Mouse (Mus musculus): ENCODE data around the gene Taldo1. TPM values are rescaled to one million over a fixed set of nuclear protein-coding genes. Genes with fewer than 3 reads are reported as not detected.

Gene Taldo1
- 100 to 1,000 TPM; 113 to 114 TPM for total RNA-seq (2021)

DNA sequence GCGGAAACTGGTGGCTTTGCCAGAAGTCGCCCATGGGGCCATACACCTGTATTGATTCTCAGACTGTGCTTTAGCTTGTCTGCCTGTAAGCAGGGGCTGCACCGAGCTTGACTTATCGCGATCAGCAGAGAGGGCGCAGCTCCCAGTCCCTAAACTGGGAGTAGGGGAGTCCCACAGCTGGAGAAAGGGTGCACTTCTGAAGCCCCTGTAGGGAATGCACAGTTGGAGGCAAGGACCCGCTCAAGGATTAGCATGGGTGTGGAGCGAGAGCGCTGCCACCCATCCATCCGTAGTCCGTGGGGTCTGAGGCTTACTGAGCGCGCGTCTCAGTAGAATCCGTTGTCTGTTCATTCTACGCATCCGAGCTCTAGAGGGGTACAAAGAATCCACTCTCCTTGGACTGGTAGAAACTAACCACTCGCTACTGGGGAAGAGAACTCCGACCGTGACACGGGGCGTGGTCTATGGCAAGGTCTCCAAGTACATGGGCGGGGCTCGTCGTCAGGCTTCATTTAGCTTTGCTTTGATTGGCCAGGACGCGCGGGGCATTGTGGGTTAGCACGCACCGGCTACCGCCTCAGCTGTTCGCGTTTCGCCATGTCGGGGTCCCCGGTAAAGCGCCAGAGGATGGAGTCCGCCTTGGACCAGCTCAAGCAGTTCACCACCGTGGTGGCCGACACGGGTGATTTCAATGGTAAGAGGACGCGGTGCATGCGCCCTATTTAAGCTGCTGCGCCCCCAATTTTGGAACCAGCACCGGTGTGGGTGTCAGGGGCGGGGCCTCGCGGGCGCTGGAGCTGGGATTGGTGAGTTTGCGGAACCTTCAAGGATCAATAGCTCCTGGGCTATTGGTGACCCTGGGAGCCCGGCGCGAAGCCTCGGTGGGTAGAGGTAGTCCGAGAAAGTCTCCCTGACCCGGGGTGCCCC, at the start of gene Taldo1:
TSS of gene Taldo1 (plus strand) at position 575 of the 927 bp plus-strand sequence.
- intact Hi-C loops (cut with DNase I) = no loop called here

DNA sequence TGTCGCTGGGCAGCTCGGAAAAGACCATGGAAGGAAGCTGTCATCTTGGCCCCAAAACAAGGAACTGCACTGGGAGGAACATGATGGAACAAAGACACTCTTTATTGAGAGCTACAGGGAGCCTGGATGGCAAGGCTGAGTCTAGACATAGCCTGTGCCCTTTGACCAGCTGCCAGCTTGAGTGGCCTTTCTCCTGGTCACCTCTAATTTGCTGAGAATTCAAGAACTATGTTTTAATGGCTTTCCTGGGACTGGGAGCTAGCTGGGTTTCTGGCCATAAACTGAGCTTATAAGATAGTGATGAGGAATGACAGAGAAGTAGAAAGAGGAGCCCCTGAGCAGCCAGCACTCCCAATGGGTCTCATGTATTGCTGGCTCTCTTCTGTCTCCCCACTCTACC, 48.8 kb upstream of the Taldo1 start:
- DNase-seq (ENCODE audit: extremely low spot score in 1 of 2, low spot score in 2 of 2) = no peak

More for the DNA sequence above, at the start of gene Taldo1:
- peak; percentile 94 to 98 for DNase-seq (ENCODE audit: extremely low spot score in 1 of 2, low spot score in 2 of 2)

GRCm38 (mm10) chr7:141343696-141344095, 48.3 kb upstream of the Taldo1 start:
- intact Hi-C loops (cut with DNase I) = no loop called here
- DNase-seq (ENCODE audit: extremely low spot score in 1 of 2, low spot score in 2 of 2) = no peak

More for the DNA sequence above, 48.8 kb upstream of the Taldo1 start:
- intact Hi-C loops (cut with DNase I) = no loop called here

GRCm38 (mm10) chr7:141344787-141345186, 47.2 kb upstream of the Taldo1 start:
- DNase-seq (ENCODE audit: extremely low spot score in 1 of 2, low spot score in 2 of 2) = no peak
- intact Hi-C loops (cut with DNase I) = no loop called here

- no peak for DNase-seq (ENCODE audit: extremely low spot score in 1 of 2, low spot score in 2 of 2)
- intact Hi-C loops (cut with DNase I) = no loop called here
Observed at GRCm38 (mm10) chr7:141351061-141351460, 40.9 kb upstream of the Taldo1 start.

- intact Hi-C loops (cut with DNase I) = no loop called here
- no peak for DNase-seq (ENCODE audit: extremely low spot score in 1 of 2, low spot score in 2 of 2)
Observed at GRCm38 (mm10) chr7:141355051-141355450, 36.9 kb upstream of the Taldo1 start.

- intact Hi-C loops (cut with DNase I) = no loop called here
- DNase-seq (ENCODE audit: extremely low spot score in 1 of 2, low spot score in 2 of 2) = peak in 1 of 2 experiments; percentile 59
Observed at GRCm38 (mm10) chr7:141355626-141356326, 36.2 kb upstream of the Taldo1 start.

GRCm38 (mm10) chr7:141356971-141357370, 35.0 kb upstream of the Taldo1 start:
- intact Hi-C loops (cut with DNase I) = no loop called here
- peak in 1 of 2 experiments; percentile 49 for DNase-seq (ENCODE audit: extremely low spot score in 1 of 2, low spot score in 2 of 2)

- intact Hi-C loops (cut with DNase I) = loop anchor here (5.0 kb wide), 1 partner anchor 94 kb away; the partner anchor contains the start of gene Irf7
- peak in 1 of 2 experiments; percentile 38 for DNase-seq (ENCODE audit: extremely low spot score in 1 of 2, low spot score in 2 of 2)
Observed at GRCm38 (mm10) chr7:141361510-141361909, 30.5 kb upstream of the Taldo1 start.

DNA sequence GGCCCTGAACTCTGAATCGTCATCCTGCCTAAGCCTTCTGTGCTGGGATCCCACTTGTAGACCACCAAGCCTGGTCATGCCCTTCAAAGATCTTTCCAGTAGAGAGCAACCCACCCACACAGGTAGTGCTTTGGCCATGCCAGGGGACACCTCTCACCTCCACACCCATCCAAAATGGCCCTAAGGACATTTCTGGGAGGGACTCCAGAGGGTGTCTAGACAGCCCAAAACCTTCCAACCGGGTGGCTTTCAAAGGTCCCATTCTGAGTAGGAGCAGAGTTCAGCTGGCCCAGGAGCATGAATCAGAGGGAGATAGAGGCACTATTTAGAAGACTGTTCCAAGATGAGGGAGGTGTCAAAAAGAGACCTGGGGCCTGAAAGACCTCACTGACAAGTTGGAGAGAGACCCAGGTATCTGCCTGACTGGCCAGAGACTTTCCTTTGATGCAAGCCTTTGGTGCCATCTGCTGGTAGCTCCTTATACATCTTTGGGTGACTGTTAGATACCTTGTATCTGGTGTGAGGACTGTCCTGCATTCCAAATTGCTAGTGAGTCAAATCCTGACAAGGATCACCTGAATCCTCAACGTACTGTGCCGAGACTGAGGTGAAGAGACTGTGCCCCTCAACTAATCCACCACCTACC, 28.8 kb upstream of the Taldo1 start:
- intact Hi-C loops (cut with DNase I) = loop anchor here (5.0 kb wide), 1 partner anchor 96 kb away; the partner anchor contains the start of gene Irf7
- DNase-seq (ENCODE audit: extremely low spot score in 1 of 2, low spot score in 2 of 2) = peak; percentile 69 to 72

- DNase-seq (ENCODE audit: extremely low spot score in 1 of 2, low spot score in 2 of 2) = no peak
- intact Hi-C loops (cut with DNase I) = loop anchor here (5.0 kb wide), 1 partner anchor 96 kb away; the partner anchor contains the start of gene Irf7
Observed at GRCm38 (mm10) chr7:141363752-141364125, 28.3 kb upstream of the Taldo1 start.

GRCm38 (mm10) chr7:141364349-141365048, 27.5 kb upstream of the Taldo1 start:
- DNase-seq (ENCODE audit: extremely low spot score in 1 of 2, low spot score in 2 of 2) = no peak
- intact Hi-C loops (cut with DNase I) = loop anchor here (5.0 kb wide), 1 partner anchor 97 kb away; the partner anchor contains the start of gene Irf7

DNA sequence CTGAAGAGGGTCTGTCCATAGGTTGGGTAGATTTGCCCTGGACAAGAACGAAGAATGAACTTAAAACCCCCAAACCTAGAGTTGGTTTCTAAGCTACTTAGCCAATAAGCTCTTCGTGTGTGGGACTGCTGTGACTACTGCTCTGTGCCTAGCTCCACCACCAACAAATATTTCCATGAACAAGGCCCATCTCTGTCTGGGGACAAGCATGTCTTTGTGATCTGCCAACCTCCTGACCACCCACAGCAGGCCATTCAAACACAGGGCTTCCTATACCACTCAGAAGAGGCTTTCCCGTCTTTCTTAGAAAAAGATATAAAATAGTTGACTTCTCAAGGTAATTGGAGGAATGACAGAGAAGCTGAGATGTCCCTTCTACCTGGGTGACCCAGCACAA, 27.0 kb upstream of the Taldo1 start:
- DNase-seq (ENCODE audit: extremely low spot score in 1 of 2, low spot score in 2 of 2) = no peak
- intact Hi-C loops (cut with DNase I) = no loop called here

GRCm38 (mm10) chr7:141367358-141367757, 24.6 kb upstream of the Taldo1 start:
- no peak for DNase-seq (ENCODE audit: extremely low spot score in 1 of 2, low spot score in 2 of 2)
- intact Hi-C loops (cut with DNase I) = no loop called here

DNA sequence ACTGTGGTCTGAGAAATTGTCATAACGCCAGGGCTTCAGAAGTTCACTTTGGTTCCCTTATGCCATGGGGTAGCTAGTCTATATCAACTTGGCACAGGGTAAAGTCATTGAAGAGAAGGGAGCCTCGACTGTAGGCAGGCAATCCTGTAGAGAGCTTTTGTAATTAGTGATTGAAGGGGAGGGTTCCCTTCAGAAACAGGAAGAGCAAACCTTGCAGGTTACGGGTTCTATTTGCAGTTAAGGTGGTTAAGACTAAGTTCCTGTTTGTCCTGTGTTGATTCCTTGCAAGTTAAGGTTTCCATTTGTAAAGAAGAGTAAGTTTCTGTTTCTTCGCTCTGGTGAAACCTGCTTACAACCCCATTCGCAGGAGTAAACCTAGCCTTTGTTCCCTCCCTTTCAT, 22.1 kb upstream of the Taldo1 start:
- intact Hi-C loops (cut with DNase I) = no loop called here
- no peak for DNase-seq (ENCODE audit: extremely low spot score in 1 of 2, low spot score in 2 of 2)

DNA sequence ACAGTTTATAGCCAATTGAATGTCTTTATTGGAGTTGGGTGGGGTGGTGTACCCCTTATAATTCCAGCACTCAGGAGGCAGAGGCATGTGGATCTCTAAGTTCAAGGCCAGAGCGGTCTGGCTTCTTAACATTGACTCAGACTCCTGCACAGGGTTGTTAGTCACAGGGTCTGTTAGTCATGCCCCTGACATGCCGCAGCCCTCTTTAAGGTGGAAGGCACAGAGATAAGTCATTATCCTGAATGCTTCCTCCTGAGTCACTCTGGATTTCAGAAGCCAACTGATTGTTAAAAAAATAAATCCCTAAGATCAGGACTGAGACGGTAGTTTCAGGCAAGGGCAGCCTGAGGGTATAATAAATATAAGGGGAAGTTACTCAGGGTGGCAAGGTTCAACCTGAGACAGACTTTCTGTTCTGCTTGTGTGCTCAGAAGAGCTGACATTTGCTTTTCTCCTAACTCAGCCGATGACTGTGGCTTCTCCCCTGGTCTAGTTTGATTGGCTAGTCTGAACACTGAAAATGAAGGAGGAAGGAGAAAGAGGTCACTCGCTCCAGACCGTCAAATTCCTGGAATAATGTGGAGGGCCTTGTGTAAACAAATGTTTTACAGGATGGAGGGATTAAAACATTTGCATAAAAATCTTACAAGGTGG, 19.9 kb upstream of the Taldo1 start:
- no peak for DNase-seq (ENCODE audit: extremely low spot score in 1 of 2, low spot score in 2 of 2)

DNA sequence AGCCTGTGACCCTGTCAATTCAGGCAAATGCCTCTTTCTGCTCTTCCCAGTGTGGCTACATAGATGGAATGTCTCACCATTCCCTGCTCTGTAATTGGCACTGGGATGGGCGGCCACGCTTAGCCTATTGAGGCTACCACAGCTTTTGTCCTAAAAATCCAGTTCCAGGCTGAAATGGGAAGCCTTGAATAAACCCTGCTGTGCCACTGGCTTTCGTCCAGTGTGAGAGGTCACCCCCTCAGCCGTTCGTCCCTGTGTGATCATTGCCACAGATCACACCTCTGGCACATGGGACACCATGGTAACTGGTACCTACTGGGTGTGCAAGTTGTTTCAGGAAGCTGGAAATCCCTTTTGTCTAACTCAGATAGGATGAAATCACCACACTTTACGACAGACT, 18.4 kb upstream of the Taldo1 start:
- intact Hi-C loops (cut with DNase I) = no loop called here
- no peak for DNase-seq (ENCODE audit: extremely low spot score in 1 of 2, low spot score in 2 of 2)

More for the DNA sequence above, 19.9 kb upstream of the Taldo1 start:
- intact Hi-C loops (cut with DNase I) = no loop called here

- intact Hi-C loops (cut with DNase I) = no loop called here
- DNase-seq (ENCODE audit: extremely low spot score in 1 of 2, low spot score in 2 of 2) = no peak
Observed at GRCm38 (mm10) chr7:141374399-141374798, 17.6 kb upstream of the Taldo1 start.
